Mouse (Mus musculus) c-Kit-negative CD71-positive TER-119-positive erythroid progenitor cells, embryonic 14.5 days (primary cell): ENCODE data around the gene Mcl1.
"Not testable (repeated sequence)": the region's sequence is repeated elsewhere in the genome, so short reads cannot be mapped to it uniquely, and the experiment has no call there.

ENCODE experiments used
- DNase-seq: peaks from one replicate; pipeline ENCODE4 v3.0.0-alpha.2; 2013; ENCODE audit warnings: low read depth, low spot score

Mcl1 gene

GRCm38 (mm10) chr3:95685301-95685700 is 26.7 kb downstream of the Mcl1 start:
- DNase-seq, result no peak

- no peak for DNase-seq
These were observed 27.1 kb downstream of the Mcl1 start for GRCm38 (mm10) chr3:95685701-95686100.

GRCm38 (mm10) chr3:95686492-95687167 is 28.0 kb downstream of the Mcl1 start:
- DNase-seq, result no peak

GRCm38 (mm10) chr3:95687168-95687523 is 28.6 kb downstream of the Mcl1 start:
- DNase-seq, result no peak

- DNase-seq, result no peak
These were observed 29.2 kb downstream of the Mcl1 start, which contains the start of gene Adamtsl4 for GRCm38 (mm10) chr3:95687524-95688421. Gene Adamtsl4, minus strand, starts transcription at chr3:95687917.

GRCm38 (mm10) chr3:95689171-95689915 is 30.8 kb downstream of the Mcl1 start:
- no peak for DNase-seq

GRCm38 (mm10) chr3:95689940-95690339 is 31.4 kb downstream of the Mcl1 start:
- no peak for DNase-seq

GRCm38 (mm10) chr3:95690552-95690951 is 32.0 kb downstream of the Mcl1 start:
- not testable (repeated sequence) for DNase-seq

- DNase-seq, result no peak
These were observed 34.1 kb downstream of the Mcl1 start for GRCm38 (mm10) chr3:95692677-95693076.

- no peak for DNase-seq
These were observed 35.5 kb downstream of the Mcl1 start for GRCm38 (mm10) chr3:95693821-95694807.

GRCm38 (mm10) chr3:95694808-95695703 is 36.5 kb downstream of the Mcl1 start:
- no peak for DNase-seq

GRCm38 (mm10) chr3:95695796-95696195 is 37.2 kb downstream of the Mcl1 start:
- no peak for DNase-seq

- DNase-seq, result no peak
These were observed 37.8 kb downstream of the Mcl1 start for GRCm38 (mm10) chr3:95696360-95696759.

GRCm38 (mm10) chr3:95698286-95698685 is 39.7 kb downstream of the Mcl1 start:
- DNase-seq, result no peak

GRCm38 (mm10) chr3:95700233-95700681 is 41.7 kb downstream of the Mcl1 start:
- DNase-seq, result no peak

- DNase-seq, result no peak
These were observed 42.5 kb downstream of the Mcl1 start for GRCm38 (mm10) chr3:95701085-95701484.

GRCm38 (mm10) chr3:95701877-95702540 is 43.4 kb downstream of the Mcl1 start:
- no peak for DNase-seq

GRCm38 (mm10) chr3:95703276-95703675 is 44.7 kb downstream of the Mcl1 start:
- no peak for DNase-seq

- no peak for DNase-seq
These were observed 46.0 kb downstream of the Mcl1 start for GRCm38 (mm10) chr3:95704612-95705011.
